Mouse (Mus musculus) retina, postnatal 1 day (tissue): ENCODE measurements around the gene Ndufa13.
A peak's percentile ranks its signal among the peaks of the same experiment; 100 is the strongest.

Source experiments
- DNase-seq: peaks from one replicate; pipeline ENCODE4 v3.0.0-alpha.2; 2012

The Ndufa13 gene

DNA sequence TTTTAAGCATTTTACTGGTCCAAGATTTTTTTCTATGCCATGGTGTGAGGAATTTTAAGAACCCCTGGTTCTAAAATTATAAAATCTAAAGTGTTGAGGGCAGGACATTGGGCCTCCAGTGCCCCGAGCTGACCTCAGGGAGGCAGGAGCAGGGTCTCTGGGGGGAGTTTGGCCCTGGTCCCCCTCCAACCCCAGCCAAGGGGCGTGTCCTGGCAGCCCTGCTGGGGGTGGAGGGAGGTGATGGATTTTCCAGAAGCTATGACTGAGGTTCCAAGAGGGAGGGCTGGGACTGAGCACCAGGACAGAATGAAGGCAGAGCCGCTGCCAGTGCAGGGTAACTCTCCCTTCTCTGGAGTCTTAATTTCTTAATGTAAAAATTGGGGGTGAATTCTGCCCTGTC, 24.4 kb downstream of the Ndufa13 start:
- DNase-seq: no peak

DNA sequence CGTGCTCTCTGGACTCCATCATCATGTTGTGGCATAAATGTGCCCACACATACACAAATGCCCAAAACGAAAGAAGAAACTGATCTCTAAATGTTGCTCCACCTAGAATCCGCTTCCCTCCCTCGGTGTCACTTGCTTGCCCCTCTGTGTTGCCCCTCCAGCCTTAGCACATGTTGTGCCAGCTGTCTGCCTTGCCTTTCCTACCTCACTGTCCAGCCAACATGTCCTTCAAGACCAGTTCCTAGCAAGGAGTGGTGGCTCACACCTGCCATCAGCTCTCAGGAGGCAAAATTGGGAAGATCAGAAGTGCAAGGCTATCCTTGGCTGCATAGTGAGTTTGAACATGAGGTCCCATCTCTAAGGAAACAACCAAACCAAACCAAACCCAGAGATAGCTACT, 25.0 kb downstream of the Ndufa13 start:
- DNase-seq: no peak

DNA sequence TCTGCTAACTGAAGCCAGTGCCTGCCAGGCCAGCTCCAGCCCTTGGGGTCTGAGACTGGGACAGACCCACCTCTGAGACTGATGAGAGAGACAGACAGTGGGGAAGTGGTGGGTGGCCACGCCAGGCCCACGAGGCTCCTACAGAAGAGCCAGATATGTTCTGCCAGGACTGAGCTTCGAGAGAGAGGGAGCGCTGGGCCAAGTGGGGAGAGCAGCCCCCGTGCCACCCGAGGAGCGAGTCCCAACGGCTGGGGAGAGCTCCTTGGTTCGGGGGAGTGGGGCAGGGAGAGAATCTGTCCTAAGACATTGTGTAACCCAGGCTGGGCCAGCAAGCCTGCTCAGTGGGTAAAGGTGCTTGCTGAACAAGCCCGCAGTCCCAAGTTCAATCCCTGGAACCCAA, 25.4 kb downstream of the Ndufa13 start:
- DNase-seq: no peak

DNA sequence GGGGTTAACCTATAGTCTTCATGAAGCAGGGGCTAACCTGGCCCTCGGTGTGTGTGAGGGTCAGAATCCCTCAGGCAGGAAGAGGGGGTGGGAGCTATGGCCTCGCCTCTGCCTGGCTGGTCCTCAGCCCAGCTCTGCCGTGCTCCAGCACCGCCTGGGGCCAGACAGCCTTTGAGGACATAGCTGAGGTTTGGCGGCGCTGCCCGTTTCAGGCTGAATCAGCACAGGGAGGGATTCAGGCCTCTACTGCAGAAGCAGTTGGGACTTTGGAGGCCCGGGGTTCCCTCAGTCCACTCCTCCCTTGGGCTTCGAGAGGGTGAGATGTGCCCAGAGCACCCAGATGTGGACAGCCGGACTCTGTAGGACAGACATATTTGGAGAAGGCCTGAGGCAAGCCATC, 26.3 kb downstream of the Ndufa13 start:
- DNase-seq: no peak

DNA sequence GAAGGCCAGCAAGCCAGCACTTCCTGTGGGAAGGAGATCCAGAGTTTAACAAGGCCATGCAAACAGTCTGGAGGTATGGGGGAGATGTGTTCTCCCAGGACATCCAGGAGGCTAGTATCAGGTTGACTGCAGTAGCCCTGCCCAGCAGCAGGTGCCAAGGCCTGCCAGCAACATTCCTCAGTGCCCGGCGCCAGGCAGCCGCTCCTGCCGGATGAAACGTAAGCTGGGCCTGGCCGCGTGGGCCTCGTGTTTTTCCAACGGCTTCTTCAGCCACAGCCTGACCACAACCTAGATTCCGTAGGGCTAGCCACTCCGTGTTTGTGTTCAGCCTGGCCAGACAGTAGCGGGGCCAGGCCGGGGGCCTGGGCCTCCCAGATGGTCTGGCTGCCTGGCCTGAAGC, 27.7 kb downstream of the Ndufa13 start:
- no peak for DNase-seq

DNA sequence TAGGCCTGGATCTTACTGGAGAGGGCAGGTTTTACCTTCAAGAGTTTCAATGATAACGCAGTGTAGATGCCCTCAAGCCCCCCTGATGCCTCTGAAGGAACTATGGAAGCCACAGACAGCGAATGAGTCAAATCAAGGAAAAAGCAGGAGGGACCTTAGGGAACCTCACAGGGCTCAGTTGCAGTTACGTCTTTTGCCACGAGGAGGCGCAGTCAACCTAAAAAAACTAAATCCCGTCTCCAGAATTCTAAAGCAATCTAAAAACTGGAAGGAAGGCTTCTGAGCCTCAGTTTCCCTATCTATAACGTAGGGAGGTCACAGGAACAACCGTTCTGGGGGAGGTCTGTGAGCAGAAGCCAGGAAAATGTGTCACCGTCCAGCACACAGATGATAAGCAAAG, 28.2 kb downstream of the Ndufa13 start:
- peak; percentile 70 for DNase-seq

DNA sequence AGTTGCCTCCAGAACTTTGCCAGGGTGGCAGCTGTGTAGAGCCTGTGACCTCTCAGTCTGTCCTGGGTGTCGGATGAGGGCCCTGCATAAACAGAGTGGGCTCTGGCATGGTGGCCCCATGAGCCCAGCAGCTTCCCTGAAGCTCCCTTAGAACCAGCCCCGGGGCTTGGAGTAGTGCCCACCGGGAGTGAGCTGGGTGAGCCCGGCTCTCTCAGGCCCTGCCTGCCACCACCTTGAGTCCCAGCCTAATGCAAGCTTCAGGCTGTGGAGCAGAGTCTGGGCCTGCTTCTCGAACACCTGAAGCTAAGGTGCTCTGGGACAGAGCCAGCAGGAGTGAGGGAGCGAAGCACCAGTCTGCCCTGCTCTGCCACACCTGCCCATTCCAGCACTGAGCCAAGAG, 31.5 kb downstream of the Ndufa13 start:
- no peak for DNase-seq

DNA sequence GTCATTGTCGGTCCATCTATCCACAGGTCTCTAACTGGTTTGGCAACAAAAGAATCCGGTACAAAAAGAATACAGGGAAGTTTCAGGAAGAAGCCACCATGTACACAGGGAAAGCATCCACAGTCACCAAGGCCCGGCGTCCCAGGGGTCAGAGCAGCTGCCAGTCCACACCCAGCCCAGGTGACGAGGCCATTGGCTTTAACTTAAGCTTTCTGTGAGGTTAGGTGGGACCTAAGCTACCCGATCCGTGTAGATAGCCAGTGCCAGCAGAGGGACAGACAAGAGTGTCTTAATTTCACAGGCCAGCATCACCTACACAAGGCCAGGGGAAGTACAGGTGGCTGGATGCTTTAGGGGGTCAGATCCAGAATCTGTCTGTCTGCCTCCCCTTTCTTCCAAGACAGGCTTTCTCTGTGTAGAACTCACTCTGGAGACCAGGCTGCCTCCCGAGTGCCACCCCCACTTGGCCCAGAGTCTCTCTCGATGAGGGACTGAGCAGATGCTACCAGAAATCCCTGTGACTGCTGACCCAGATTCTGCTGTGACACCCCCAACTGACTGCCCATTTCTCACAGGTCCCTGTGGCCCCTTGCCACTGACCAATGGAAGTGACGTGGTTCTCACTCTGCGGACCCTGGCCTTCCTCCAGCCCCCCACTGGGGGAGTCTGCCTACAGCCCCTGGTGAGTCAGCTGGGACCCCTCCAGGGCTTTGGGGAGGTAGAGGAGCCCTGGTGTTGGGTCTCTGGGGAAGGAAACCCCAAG, 32.2 kb downstream of the Ndufa13 start:
- no peak for DNase-seq

DNA sequence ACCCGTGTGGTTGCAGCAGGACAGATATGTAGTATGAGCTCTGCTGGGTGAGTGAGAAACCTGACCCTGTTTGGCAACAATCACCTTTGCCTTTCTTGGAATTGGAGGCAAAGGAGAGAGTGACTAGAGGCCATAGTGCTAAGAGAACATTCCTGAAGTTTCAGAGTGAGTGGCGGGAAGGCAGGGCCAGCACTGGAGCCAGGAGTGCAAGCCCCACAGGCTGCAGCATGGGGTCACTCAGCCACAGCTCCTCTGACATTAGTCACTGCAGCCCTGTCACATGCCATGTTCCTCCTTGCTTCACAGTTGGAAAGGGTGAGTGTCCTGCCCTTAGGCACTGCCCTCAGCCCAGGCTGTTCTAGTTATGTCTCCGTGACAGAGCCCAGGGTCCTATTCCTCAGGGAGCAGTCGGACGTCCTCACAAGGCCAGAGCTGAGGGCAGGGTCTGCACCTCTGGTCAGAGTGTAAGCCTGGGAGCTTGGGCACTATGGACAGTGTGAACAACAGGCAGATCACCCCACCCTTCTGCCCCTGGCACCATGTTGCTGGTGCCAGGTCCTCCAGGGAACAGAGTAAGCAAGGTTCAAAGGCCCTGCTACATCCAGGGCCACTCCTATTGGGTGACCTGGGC, 34.5 kb downstream of the Ndufa13 start:
- no peak for DNase-seq

DNA sequence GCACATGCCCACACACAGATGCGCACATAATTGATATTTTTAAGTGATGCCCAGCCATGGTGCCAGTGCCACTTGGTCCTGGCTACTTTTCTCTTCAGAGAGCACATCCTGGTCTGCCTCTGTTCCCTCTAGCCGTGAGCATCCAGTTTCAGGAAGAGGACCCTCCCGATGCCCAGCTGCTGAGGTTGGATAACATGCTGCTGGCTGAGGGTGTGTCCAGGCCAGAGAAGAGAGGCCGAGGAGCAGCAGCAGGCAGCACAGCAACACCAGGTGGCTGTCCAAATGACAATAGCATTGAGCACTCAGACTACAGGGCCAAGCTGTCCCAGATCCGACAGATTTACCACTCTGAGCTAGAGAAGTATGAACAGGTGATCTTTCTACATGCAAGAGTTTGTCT, 38.2 kb downstream of the Ndufa13 start:
- DNase-seq: no peak

DNA sequence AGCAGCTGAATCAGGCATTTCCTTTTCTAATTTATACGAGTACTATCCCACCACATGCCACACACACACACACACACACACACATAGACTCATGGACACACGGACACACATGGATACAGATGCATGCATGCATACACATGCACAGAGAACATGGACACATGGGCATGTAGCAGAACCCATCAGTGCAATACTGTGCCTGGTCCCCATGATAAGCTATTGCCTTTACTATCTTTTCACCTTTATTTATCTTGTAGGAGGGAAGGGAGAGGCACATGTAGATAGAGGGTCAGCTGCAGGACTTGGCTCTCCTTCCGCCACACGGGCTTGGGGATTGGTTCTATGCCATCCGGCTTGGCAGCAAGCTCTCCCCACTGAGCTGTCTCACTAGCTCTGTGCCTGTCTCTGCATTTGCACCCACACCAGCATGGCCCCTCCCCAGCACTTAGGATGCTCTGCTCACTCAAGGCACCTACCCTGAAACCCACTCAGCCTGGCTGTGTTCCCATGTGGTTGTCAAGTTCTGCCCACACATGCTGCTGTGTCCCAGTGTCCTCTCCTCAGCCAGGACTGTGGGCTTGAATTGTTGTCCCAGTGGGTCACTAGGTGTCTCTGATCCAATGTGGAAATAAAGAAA, 38.9 kb downstream of the Ndufa13 start:
- no peak for DNase-seq

DNA sequence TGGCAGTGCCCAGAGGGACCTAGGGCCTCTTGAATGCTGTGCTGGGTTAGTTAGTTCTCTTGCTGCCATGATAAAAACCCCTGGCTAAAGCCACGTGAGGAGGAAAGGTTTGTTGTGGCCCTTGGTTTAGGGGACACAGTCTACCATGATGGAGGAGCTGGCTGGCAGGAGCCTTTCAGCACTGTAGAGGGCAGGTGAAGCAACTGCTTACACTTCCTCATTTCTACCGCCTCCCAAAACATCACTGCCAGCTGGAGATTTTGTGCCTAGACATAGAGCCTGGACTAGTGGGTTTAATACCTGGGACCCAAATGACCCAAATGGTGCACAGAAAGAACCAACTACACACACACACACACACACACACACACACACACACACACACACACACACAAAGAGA, 41.1 kb downstream of the Ndufa13 start:
- DNase-seq: no peak

DNA sequence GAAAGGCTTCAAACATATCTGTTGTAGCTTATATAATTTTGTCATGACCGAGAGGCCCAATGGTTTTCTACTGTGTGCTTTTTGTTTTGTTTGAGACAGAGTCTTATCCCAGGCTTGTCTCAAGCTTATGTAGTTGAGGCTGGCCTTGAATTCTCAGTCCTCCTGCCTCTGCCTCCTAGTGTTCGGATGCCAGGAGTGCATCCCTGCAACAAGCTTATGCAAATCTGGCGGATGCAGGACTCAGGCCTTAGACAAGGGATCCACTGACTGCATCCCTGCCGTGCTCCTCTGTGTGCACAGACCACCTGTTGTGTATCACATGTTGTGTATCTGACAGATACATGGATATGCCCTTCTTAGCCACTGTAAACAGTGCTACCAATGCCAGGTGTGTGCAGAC, 41.6 kb downstream of the Ndufa13 start:
- peak; percentile 39 for DNase-seq

DNA sequence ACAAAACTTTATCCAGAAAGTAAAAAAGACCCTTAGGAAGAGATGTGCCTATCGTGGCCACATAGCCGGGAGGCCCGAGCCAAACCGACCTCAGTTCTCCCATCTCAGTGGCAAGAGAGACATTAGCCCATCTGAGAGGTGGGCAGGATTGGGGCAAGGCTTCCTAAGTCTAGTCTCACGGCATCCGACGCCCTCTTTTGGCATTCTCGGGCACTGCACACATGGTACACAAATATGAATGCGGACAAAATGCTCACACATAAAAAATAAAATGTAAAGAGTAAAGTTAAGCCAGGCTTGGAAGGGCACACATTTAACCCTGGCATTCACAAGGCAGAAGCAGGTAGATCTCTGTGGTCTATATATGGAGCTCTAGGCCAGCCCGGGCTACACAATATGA, 48.5 kb downstream of the Ndufa13 start:
- DNase-seq: no peak

DNA sequence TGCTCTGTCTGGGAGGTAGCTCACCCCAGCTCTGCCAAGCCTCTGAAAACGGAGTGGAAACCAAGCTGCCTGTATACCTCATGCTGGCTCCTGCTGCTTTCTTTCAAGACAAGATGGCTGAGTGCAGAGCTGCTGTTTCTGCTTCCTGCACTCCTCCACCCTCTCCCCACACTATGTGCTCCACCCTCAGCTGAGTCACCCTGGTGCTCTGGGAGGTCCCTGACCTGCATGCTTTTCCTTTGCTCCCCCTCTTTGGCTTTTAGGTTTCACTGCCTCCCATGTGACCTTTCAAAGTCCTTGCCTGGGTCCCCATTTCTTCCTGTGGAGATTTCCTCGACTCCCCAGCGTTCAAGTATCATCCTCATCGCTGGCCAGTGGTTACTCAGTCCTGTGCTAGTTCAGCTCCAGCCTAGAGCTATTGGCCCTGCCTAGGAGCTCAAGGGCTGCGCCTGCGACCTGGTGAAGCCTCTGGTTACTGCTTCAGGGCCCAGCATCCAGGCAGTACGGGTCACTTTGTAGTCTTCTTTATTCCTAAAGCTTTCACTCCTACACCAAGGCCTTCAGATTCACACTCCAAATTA, 51.3 kb downstream of the Ndufa13 start:
- no peak for DNase-seq

DNA sequence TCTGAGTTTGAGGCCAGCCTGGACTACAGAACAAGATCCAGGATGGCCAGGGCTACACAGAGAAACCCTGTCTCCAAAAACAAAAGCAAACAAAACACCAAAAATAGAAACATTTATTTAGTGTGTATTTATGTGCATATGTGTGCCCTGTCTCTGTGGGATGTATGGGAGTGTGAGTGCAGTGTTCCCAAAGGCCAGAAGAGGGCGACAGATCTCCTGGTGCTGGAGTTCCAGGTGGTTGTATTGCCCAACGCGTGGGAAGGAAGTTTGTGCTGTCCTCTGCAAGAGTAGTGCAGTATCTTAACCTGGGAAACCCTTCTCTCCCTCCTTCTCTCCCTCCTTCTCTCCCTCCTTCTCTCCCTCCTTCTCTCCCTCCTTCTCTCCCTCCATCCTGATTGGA, 52.5 kb downstream of the Ndufa13 start:
- no peak for DNase-seq

DNA sequence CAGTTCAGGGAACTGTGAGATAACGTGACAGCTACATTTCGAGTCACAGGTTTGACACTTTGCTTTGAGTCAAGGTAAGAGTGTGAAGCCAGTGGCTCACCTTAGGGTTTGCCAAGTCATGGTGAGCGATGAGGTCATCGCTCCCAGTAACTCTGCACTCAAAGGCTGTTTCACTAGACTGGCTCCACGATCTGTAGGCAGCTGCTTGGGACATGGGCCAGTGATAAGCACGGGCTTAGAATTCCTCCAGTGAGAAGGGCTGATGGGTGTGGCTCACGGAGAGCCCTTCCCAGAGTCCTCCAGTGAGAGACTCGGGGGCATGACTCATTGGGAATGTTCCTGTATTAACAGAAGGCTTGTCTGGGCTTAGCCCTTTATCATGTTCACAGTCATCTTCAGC, 53.4 kb downstream of the Ndufa13 start:
- DNase-seq: no peak

DNA sequence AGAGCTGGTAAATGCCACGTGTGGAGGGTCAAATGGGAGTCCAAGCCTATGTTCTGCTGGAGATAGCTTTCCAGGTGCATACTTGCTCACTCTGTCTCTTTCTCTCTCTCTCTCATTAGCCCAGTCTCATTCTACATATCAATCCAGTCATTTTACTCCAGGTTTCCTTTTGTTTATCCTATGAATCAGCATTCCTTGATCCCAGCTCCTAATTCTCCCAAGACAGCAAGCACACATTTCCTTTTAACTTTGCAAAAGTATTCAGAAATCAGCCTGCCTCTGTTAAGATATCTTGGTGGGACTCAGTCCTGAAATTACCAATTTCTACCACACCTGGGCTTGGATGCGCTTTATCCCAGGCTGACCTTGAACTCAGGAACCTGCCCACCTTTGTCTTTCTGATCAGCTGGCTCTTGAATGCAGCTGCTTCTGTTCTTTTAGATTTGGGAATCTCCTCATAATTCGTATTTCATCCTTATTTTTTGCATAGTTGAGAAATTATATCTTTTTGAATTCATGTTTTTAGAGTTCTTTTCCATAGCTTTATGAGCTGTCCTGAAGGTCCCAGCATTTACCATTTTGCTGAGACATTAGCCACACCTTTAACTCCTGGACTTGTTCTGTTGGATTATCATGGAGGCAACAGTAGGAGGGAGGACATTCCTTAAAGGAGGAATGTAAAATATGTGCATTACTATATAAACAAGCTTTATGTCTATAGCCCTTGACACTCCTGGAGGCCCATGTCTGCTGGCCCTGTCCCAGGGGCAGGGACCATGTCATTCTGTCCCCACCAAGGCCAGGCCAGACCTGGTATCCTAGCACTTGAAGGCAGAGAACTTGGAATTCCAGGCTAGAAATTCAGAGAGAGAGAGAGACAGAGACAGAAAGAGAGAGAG, 54.9 kb downstream of the Ndufa13 start:
- no peak for DNase-seq
